Mouse (Mus musculus) WW6 (cell line): ENCODE measurements at regions not wholly inside any gene's neighbourhood (a gene's known extent, or its start where the extent isn't known, plus 50 kb on each side); places are given as distances from the start of the nearest gene placed in this dataset.
"Not testable (repeated sequence)": the region's sequence is repeated elsewhere in the genome, so short reads cannot be mapped to it uniquely, and the experiment has no call there.

Experiments
- DNase-seq: peaks from one replicate; pipeline ENCODE4 v3.0.0-alpha.2; 2013; ENCODE audit warnings: low read depth, low spot score

DNA sequence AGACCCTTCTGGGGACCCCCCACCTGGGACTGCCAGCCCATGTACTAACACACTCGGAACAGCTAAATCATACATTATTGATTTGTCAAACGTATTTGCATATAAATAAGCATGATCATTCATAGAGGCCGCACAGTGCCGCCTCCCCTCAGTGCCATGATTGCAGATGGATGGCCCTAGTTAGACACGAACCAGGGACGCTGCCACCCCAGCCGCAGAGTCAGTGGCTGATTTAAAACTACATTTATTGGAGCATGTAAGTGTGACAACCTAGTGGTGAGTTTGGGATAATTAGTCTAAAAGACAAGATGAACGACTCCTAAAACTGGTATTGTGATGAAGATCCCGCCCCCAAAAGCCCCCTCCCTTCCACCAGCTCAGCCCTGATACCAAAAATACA, 138.3 kb upstream of the Top1 start:
- no peak for DNase-seq

- DNase-seq: no peak
Measured at GRCm38 (mm10) chr2:160507816-160508564, 137.7 kb upstream of the Top1 start.

- DNase-seq: no peak
Measured at GRCm38 (mm10) chr2:160510159-160510558, 135.5 kb upstream of the Top1 start.

GRCm38 (mm10) chr2:160510635-160511421, 134.9 kb upstream of the Top1 start:
- DNase-seq: no peak

- DNase-seq: no peak
Measured at GRCm38 (mm10) chr2:160515621-160516020, 130.1 kb upstream of the Top1 start.

GRCm38 (mm10) chr2:160516526-160516925, 129.2 kb upstream of the Top1 start:
- no peak for DNase-seq

DNA sequence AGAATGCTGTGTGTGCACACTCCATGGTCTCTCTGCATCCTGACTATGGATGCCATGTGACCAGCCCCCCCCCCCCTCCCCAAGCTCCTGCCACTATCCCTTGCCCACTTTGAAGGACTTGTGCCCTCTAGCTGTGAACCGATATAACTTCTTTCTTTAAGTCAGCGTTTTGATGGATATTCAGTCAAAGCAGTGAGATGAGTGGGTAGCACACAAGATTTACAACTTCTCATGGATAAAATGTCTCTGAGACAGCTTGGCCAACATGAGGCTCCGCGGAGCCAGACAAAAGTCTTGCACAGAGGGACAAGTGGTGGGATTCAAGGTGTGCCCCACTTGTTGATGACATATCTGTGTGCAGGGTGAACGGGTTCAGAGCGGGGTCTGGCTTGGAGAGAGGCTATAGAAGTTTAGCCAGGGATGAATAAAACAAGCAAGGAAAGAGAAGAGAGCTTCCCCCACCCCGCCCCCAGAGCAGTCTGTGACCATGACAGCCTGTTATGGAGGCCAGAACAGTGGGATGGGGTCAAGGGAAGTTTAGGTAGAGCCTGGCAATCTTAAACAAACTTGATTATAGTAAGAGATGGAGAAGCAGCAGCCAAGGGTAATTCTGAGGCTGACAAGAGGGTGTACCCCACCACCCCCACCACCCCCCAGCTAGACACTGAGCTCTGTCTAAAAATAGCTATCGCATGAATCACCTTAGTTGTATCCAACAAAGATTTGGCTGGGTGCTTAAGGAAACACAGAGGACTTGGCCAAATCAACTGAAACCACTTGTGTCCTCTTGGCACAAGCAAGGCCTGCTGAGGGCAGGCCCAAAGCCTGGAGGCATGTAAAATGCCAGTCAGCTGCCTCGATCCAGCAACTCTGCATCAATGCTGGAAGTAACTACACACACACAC, 120.1 kb upstream of the Top1 start:
- no peak for DNase-seq

- DNase-seq: no peak
Measured at GRCm38 (mm10) chr2:160526377-160527125, 119.1 kb upstream of the Top1 start.

- no peak for DNase-seq
Measured at GRCm38 (mm10) chr2:160529306-160529705, 116.4 kb upstream of the Top1 start.

- no peak for DNase-seq
Measured at GRCm38 (mm10) chr2:160530377-160530776, 115.3 kb upstream of the Top1 start.

DNA sequence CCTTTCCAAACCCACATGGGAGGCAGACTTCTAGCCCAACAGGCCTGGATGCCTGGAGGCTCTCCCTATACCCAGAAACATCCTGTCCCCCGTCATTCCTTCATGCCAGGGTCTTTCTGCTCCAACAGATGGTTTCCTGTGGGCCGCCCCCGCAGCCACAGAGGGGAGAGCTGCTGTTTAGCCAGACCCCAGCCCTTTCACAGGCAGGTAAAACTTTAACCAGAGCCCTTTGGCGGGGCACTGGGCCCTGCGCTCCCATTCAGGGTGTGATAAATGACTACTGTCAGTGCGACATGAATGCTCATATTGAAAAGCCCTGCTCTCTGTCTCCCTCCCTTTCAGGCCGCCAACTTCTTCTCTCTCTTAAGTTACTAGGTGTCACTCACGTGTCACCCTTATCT, 108.4 kb upstream of the Top1 start:
- no peak for DNase-seq

- no peak for DNase-seq
Measured at GRCm38 (mm10) chr2:160545527-160545926, 100.2 kb upstream of the Top1 start.

- DNase-seq: no peak
Measured at GRCm38 (mm10) chr2:160552121-160552669, 93.5 kb upstream of the Top1 start.

DNA sequence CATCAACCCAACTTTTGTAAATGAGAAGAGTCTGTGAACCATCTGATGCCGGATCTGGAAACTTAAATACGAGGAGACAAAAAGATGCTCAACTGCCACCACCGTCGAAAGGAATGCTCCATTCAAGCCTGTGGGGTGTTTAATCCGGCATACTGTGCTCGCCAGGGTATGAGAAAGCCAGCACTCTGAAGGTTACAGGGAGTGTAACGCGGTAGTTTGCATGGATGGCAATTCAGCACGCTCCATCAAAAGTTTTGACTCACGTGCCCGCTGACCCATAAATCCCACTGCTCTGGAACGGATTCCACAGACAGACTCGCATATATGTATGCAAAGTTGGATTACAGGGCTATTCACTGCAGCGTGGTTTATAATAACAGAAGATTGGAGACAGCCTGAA, 84.0 kb upstream of the Top1 start:
- no peak for DNase-seq

- DNase-seq: no peak
Measured at GRCm38 (mm10) chr2:160567813-160568212, 77.9 kb upstream of the Top1 start.

DNA sequence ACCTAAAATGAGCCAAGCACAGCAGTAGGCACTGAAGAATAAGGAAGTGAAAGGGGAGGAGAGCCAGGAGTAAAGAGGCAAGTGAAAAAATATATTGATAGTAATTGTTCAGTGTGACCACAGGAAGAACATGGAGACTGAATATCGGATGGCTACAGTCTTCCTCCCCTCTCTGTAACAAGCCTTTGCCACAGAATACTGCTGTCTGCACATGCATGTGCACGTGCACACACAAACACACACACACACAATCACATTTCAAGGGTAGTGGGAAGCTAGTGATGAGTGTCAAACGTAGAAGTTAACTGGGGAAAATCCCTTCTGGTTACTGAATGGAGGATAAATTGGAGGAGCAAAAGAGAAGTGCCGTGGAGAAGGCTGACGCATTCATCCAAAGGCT, 76.2 kb upstream of the Top1 start:
- DNase-seq: no peak

DNA sequence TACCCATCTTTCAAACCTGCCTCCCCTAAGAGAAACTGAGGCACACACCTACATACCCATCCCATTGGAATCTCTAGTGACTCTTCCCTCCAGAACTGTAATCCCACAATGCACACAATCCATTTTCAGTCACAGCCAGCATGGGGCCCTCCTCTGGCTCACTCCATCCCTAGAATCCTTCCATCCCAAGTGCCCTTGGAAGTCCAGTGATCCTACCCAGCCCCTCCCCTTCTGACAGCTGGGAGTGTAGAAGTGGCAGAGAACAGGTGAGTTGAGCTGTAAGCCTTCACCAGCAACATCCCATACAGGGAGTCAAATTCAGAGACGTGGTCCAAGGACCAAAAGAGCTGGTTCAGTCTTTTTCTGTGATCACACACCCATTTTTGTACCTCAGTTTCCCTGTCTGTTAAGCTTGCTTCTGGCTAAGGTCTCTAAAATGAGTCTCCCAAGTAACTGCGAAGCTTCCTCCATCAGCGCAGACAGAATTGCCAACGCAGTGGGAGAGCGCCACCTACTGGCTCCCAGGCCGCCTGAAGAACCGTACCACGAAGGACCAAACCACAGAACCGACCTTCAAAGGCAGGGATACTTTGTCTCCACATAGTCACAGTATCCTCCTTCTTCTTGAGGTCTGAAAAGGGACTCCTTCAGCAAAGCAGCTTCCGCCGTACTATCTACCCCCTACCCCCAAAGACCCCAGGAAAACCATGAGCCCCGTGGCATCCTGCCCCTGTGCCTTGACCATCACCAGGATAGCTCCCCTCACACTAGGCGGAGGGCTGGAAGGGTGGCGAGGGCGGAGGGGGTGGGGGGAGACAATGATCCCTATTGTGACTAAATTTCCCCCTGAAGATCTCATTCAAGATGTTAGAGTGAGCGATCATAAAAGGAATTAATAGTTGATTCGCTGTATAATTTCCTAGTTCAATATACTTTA, 67.0 kb upstream of the Top1 start:
- peak; percentile 45 for DNase-seq

DNA sequence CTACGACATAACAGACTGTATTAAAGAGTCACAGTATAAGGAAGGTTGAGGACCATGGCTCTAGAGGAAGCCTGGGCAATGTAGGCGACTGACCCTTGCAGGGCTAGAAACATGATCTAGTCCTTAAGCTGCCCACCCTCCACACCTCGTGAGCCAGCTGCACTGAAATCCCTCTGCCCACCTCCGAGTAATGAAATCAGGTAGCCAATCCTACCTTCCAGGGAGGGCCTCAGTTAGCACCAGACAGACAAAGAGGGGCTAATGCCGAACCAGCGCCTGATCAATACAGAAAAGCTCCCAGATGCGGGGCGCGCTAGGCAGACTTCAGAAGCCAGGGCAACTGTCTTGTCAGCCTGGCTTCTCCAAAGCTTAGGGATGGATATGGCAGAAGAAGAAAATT, 65.4 kb upstream of the Top1 start:
- DNase-seq: no peak

- no peak for DNase-seq
Measured at GRCm38 (mm10) chr2:160581029-160581428, 64.7 kb upstream of the Top1 start.

DNA sequence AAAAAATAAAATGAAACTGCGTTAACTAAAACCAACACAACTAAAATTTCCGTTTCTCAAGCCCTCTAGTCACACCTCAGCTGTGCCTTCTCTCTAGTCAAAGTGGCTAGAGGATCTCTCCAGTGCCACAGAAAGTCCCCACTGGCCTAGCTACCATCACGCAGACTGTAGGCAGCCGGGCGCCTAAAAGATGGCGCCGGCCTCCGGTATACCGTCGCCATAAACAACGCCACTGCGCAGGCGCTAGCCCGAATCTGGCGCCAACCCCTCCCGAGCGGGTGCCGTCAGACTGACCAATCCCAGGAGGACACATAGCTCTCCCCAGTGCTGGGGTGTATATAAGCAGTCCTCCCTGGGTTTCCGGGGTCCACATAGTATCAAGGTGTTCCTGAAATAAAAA, 62.7 kb upstream of the Top1 start:
- DNase-seq: not testable (repeated sequence)
